Mouse (Mus musculus): ENCODE results near the gene Herc3. TPM values are rescaled to one million over a fixed set of nuclear protein-coding genes. Genes with fewer than 3 reads are reported as not detected.

Herc3 gene
- polyA plus RNA-seq, 1 experiment from 2014 or later: 13.8 TPM

Other genes starting within 250 kb of the Herc3 start
- gene Abcg2, start 246.9 kb upstream of the Herc3 start, polyA plus RNA-seq (2014; fragmentation: Nextera tagmentation; extraction: Ambion mirVana): 56.8 and 57.1 TPM in 2 replicates
- gene Nap1l5, start 75.6 kb downstream of the Herc3 start, polyA plus RNA-seq (2014; fragmentation: Nextera tagmentation; extraction: Ambion mirVana): 5.9 and 6.8 TPM in 2 replicates
- 8.2 and 10.1 TPM in 2 replicates for gene Fam13a, start 193.1 kb downstream of the Herc3 start, polyA plus RNA-seq (2014; fragmentation: Nextera tagmentation; extraction: Ambion mirVana)

All from embryonic facial prominence, embryonic 14.5 days (tissue).